Mouse (Mus musculus) WW6 (cell line): ENCODE measurements around the gene Trp53i11.

Experiments used
- DNase-seq: peaks from one replicate; pipeline ENCODE4 v3.0.0-alpha.2; 2013; ENCODE audit warnings: low read depth, low spot score

Gene Trp53i11

GRCm38 (mm10) chr2:93187323-93187996 is at the start of gene Trp53i11:
Gene Trp53i11, plus strand, starts transcription at chr2:93187548.
- no peak for DNase-seq

- DNase-seq: no peak
Measured at GRCm38 (mm10) chr2:93139476-93139875, 47.9 kb upstream of the Trp53i11 start.

GRCm38 (mm10) chr2:93141329-93141728 is 46.0 kb upstream of the Trp53i11 start:
- no peak for DNase-seq

GRCm38 (mm10) chr2:93142616-93143015 is 44.7 kb upstream of the Trp53i11 start:
- no peak for DNase-seq

GRCm38 (mm10) chr2:93144126-93144525 is 43.2 kb upstream of the Trp53i11 start:
- no peak for DNase-seq

GRCm38 (mm10) chr2:93150009-93150408 is 37.3 kb upstream of the Trp53i11 start:
- DNase-seq: no peak

GRCm38 (mm10) chr2:93150673-93151450 is 36.5 kb upstream of the Trp53i11 start:
- no peak for DNase-seq

GRCm38 (mm10) chr2:93152191-93152601 is 35.2 kb upstream of the Trp53i11 start:
- DNase-seq: no peak

- no peak for DNase-seq
Measured at GRCm38 (mm10) chr2:93152883-93153491, 34.4 kb upstream of the Trp53i11 start.

- no peak for DNase-seq
Measured at GRCm38 (mm10) chr2:93153833-93154232, 33.5 kb upstream of the Trp53i11 start.

- DNase-seq: no peak
Measured at GRCm38 (mm10) chr2:93154486-93155032, 32.8 kb upstream of the Trp53i11 start.

GRCm38 (mm10) chr2:93160467-93161035 is 26.8 kb upstream of the Trp53i11 start:
- no peak for DNase-seq

- DNase-seq: no peak
Measured at GRCm38 (mm10) chr2:93161914-93162664, 25.3 kb upstream of the Trp53i11 start.

GRCm38 (mm10) chr2:93162791-93163190 is 24.6 kb upstream of the Trp53i11 start:
- no peak for DNase-seq

GRCm38 (mm10) chr2:93163317-93163716 is 24.0 kb upstream of the Trp53i11 start:
- no peak for DNase-seq

- no peak for DNase-seq
Measured at GRCm38 (mm10) chr2:93163750-93164335, 23.5 kb upstream of the Trp53i11 start.

GRCm38 (mm10) chr2:93166295-93166694 is 21.1 kb upstream of the Trp53i11 start:
- DNase-seq: no peak

- DNase-seq: no peak
Measured at GRCm38 (mm10) chr2:93166734-93167406, 20.5 kb upstream of the Trp53i11 start.

- DNase-seq: no peak
Measured at GRCm38 (mm10) chr2:93170156-93170844, 17.0 kb upstream of the Trp53i11 start.

- DNase-seq: no peak
Measured at GRCm38 (mm10) chr2:93170845-93171200, 16.5 kb upstream of the Trp53i11 start.
